Mouse (Mus musculus) liver, adult 2 months (tissue): ENCODE results near the gene 2310009B15Rik.

ENCODE experiments used
- CTCF ChIP-seq: fragments of 200-500 bp; IDR thresholded peaks from 2 replicates; pipeline ENCODE4 v1.5.1; 2011; ENCODE audit warnings: low read depth, low read length, control low read depth
- POLR2A ChIP-seq: fragments of 200-500 bp; IDR thresholded peaks from 2 replicates; pipeline ENCODE4 v1.6.1; 2011; ENCODE audit warnings: low read length, control low read depth; ENCODE audit not compliant: insufficient read depth; ENCODE audit errors: extremely low read depth

DNA sequence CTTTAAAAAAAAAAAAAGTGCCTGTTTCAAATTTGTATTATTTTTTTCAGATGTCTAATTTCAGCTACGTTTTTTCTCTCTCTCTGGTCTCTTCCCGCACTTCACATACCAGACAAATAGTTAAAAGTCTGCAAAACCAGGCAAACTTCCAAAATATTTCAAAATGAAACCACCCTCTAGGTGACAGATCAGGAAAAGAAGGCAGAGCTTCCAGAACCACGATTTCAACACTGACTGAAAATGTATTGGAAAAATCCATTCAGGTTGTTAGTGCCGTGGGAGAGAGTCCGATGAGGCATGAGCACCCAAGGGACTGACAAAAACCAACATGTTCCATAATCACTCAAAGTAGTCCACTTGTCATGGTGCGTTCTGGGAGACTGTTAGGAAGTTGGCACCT, 29.8 kb downstream of the 2310009B15Rik start:
- no peak for TF ChIP-seq POLR2A
- no peak for TF ChIP-seq CTCF
